Mouse (Mus musculus) layer of hippocampus, postnatal 25 days (tissue): ENCODE measurements around the gene Cdcp1. TPM values are rescaled to one million over a fixed set of nuclear protein-coding genes. Genes with fewer than 3 reads are reported as not detected.

Source experiments
- DNase-seq, 2 experiments: peaks; one replicate each; pipeline ENCODE4 v3.0.0; 2022; ENCODE audit warnings: mixed read lengths in 2 of 2, low spot score in 1 of 2; ENCODE audit errors: extremely low spot score in 1 of 2
- total RNA-seq, 2 experiments: library from RNA; stranded (reverse); gene quantifications; 2 replicates each; pipeline ENCODE4 v1.2.3; 2021

The Cdcp1 gene
- total RNA-seq, 2 experiments from 2014 or later, result not detected

DNA sequence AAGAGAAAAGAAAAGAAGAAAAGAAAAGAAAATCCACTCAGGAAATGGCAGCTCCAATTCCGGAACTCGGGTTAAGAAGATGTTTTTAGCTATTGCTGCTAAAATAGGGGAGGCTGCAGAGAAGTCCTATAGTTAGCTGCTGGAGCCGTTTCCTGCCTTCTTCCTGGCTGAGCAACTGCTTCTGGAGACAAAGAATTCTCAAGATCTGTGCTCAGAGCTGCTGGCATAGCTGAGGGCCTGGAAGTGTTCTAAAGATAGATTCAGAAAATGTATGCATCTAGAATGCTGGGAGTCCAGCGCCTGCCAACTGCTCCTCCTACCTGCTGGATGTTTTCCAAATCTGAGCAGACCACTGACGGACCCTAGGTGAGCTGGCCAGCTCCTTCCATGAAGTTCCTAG, 4.0 kb upstream of the Cdcp1 start:
- DNase-seq, result no peak

- no peak for DNase-seq
Measured at GRCm38 (mm10) chr9:123213371-123213770, 2.5 kb downstream of the Cdcp1 start.

GRCm38 (mm10) chr9:123207895-123208294, 7.9 kb downstream of the Cdcp1 start:
- no peak for DNase-seq

DNA sequence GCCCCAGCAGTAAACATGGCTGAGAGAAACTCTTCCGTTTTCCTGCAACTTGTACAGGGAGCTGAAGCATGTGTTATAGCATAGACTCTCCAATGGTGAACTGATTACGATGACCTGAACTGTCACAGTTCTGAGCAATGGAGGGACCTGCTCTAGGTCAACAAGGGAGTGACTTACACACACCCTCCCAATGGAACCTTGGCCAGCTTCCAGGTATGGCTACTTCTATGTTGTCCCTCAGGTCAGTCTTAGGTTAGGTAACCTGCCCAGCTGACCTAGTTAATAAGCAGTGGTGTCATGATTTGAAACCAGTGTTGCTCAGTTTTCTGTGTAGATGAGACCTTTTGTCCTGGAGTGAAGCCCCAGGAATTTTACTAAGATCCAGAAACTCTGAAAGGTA, 8.9 kb downstream of the Cdcp1 start:
- no peak for DNase-seq

GRCm38 (mm10) chr9:123206526-123206925, 9.3 kb downstream of the Cdcp1 start:
- DNase-seq, result no peak

- DNase-seq, result no peak
Measured at GRCm38 (mm10) chr9:123200116-123200515, 15.7 kb downstream of the Cdcp1 start.

DNA sequence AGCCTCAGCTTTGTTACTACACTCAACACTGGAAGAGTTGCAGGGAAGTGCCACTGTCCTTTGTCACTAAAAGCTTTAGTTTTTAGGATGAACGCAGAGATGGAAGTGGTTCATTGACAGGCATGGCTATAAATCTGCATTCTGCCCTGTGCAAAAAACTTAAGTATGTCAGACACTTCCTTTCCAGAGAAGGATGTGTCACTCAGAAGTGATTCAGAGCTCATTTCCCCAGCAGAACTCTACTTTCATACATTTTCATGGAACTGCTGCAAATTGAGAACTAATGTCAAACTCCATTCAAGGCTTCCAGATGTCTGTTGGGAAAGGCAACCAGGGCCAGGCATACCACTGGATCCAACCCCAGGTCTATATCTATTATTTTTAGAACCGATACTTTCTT, 27.6 kb downstream of the Cdcp1 start:
- DNase-seq, result no peak

DNA sequence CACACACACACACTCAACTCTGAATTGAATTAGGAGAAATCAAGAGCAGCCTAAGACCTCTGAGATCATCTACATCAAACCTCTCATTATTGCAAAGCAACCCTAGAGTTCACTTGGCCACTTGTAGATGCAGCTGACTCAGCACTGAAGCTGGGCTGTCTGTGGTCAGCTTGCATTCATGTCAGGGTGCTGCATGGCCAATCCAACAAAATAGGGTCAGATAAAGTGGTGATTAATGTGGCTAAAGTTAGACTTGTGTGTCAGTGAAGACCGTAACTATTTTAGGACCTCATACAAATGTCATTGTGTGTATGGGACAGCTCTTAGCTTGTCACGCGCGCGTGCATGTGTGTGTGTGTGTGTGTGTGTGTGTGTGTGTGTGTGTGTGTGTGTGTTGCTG, 28.2 kb downstream of the Cdcp1 start:
- DNase-seq, result no peak

- DNase-seq, result no peak
Measured at GRCm38 (mm10) chr9:123186151-123186550, 29.7 kb downstream of the Cdcp1 start.

GRCm38 (mm10) chr9:123185546-123185945, 30.3 kb downstream of the Cdcp1 start:
- no peak for DNase-seq

DNA sequence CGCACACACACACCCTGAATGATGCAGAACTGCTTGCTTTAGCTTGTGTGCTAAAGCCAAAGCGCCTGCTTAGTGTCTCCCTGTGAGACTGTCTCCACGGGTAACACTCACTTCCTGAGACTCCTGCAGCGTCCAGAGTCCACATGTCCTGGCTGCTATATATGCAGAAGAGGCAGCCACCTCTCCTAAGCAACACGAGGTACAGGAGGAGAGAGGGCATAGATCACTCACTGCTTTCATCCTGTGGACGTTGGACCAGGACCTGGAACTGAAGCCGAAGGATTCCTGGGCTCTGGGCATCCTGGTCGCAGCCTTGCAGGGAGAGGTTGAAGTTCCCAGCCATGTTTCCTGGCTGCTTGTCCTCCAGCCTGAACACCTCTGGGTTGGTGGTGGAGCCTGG, 32.6 kb downstream of the Cdcp1 start:
- DNase-seq, result no peak

GRCm38 (mm10) chr9:123180003-123180402, 35.8 kb downstream of the Cdcp1 start:
- no peak for DNase-seq

DNA sequence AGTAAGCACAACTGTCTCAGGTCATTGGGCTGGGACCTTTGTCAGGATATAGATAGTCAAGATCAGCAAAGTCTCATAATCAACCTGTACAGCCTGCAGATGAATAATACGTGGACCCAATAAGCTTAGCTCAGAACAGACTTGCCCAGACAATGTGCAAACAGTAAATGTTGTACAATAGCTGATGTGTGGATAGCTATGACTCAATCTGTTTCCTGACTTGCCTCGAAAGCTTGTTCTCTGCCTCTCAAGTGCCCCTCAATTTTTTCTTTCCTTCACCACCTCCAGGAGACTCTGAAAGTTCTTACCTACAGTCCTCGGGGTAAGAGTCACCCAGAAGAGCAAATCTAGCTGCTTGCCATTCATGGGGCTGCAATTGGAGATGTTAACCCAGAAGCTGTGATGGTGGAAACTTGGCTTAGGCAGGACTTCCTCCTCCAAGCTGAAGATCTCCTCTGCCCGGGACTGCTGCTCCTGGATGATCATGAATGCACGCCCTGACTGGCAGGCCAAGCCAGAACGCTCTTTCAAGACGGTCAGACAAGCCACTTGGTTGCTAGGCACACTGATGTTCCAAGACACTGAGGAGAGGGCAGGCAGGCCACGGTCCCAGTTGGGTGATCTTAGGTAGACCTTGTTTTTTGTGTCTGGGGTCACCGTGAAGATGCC, 38.3 kb downstream of the Cdcp1 start:
- no peak for DNase-seq

DNA sequence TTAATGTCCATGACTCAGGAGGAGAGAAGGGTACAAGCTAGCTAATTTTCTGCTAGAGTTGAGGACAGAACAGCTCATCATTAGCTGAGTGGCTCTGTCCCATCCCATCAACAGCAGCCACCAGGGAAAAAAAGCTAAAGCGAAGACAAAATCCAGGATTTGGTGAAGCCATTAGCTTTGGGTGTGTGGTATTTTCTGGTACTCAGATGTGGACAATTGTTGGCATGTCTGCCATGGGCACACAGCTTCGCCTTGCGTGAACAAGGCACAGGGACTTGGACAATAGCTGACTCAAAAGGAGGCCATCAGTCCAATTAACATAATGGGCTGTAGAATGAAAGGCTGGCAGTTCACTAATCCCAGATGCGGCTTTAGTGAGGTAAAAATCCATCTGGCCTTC, 41.5 kb downstream of the Cdcp1 start:
- no peak for DNase-seq

DNA sequence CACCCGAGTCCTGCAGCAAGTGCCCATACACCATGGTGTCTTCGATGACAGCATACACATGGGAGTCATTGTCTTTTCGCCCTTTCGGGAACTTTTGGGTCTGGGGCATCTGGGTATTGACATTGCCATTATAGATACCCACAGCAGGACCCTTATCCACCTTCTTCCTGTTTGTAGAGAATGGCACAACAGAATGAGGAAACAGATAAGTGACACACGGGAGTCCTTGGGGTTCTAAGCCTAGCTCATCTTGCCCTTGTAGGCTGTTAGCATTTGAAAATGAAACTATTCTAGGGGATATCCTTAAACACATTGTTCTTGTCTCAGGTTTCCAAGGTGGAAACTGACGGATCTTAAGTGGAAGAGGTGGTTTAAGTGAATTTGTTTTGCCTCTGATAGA, 42.1 kb downstream of the Cdcp1 start:
- no peak for DNase-seq

DNA sequence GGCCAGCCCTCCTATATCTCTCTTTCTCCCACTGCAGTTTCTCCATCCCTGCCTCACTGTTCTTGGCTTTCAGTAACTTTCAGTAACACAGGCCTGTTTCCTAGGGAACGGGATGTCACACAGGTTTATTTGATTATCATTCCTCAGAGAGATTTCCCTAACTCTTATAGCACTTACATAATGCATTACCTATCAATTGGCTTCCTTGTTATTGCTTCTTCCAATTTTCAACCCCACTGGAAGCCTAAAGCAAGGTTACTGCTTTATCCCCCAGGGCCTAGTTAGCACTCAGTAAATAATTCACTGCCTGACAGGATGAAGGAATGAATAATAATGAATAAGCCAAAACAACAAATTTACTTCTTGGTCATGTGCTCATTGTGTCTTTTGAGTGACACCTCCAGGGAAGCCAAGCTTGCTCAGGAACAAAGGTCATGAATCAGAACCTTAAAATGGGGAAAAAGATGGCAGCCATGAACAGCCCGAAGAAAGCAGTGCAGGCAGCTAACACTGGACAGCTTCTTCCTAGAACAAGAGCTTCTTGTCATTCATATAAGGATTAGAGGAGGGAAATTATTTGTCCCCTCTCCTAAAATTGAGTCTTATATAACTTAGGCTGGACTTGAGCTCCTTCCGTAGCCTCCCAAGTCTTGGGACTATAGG, 49.9 kb downstream of the Cdcp1 start:
- no peak for DNase-seq

- no peak for DNase-seq
Measured at GRCm38 (mm10) chr9:123162985-123163694, 52.7 kb downstream of the Cdcp1 start.

DNA sequence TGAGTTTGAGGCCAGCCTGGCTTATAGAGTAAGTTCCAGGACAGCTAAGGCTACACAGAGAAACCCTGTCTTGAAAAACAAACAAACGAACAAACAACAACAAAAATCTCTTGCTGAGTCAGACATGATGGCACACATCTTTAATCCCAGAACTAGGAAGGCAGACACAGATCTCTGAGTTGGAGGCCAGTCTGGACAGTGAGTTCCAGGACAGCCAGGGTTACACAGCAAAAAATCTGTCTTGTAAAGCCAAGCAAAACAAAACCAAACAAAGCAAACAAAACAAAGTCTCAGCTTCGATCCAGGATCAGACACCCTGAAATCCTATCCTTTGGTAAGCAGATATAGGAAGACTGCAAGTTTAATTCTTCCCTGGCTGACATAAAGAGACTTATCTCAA, 54.0 kb downstream of the Cdcp1 start:
- DNase-seq, result no peak

DNA sequence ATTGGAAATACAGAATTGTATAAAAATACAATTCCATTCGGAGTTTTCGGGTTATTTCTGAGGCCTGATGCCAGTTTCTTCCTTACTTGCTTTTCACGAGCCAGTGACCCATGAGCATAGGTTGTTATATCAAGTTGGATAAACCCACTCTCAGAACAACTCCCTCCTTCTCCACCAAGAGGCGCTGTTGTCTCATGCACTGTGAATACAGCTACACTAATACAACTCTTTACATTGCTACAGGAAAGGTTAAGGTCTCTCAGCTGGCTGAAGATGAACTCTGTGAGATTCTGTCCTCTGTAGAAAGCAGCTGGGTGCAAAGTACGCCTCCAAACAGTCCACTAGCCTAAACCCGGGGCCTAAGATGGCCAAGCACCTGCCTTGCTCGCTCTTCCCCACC, 56.5 kb downstream of the Cdcp1 start:
- peak; percentile 49 to 79 for DNase-seq

DNA sequence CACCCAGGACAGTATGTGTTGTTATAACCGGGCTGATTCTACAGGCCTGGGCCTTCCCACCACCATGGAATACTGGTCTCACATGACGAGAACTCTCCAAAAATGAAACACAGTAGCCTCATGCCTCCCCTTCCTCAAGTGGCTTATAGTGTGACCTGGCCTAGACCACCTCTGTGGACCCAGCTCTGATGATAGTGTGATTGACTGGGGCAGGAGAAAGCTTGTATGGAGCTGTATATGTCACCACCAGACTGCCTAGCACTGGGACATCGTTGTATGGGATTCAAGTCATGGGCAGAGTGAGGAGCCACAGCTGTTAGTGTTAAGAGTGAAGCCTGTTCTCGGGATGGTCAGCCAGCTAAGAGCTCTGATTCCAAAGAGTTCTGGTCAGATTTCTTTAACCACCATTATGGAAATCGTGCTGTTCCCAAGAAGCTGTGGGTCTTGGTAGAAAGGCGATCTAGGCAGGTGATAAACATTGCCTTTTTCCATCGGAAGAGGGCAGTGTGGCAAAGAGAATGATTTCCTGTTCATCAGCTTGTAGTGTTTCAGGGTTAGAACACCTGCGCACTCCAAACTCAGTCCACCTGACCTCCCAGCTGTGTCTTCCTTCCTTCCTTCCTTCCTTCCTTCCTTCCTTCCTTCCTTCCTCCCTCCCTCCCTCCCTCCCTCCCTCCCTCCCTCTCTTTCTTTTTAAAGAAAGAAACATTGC, 57.6 kb downstream of the Cdcp1 start:
- peak in 1 of 2 experiments; percentile 48 for DNase-seq

DNA sequence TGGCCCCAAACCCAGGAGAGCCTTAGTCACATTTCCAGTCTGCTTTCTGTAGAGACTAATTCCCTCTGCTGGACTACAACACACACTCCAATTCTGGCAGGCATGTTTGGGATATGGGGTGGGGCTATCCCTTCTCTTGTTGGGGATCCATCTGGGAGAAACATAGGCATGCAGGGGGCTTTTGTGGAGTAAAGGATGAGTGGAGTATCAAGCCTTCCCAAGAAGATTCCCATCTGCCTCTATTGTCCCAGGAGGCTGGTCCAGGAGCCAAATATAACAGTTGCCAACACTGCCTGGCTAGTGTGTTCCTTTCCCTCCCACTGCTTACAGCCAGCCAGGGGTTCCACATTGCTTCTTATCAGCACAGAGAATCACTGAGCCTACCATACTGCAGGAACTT, 58.1 kb downstream of the Cdcp1 start:
- no peak for DNase-seq
